Mouse (Mus musculus) stomach, postnatal 0 days (tissue): ENCODE data around the gene Il18r1. TPM values are rescaled to one million over a fixed set of nuclear protein-coding genes. Genes with fewer than 3 reads are reported as not detected.

Experiments used
- ATAC-seq: fragments of 200-750 bp; cut with Nextera tagmentation; 2 replicates; pipeline ENCODE4 v1.8.0; 2017; ENCODE audit not compliant: low FRiP score, low TSS enrichment
- DNase-seq: peaks from one replicate; pipeline ENCODE4 v3.0.0-alpha.2; 2016; ENCODE audit warnings: low spot score
- H3K27ac ChIP-seq: fragments of 300-500 bp; sonication (generic); replicated peaks from 2 replicates; pipeline ENCODE4 v1.5.1; 2014; ENCODE audit warnings: mild to moderate bottlenecking, control low read depth
- H3K27me3 ChIP-seq: fragments of 300-500 bp; sonication (generic); 2 replicates; pipeline ENCODE4 v1.6.1; 2014; ENCODE audit warnings: low read length; ENCODE audit not compliant: control insufficient read depth, insufficient read depth
- H3K36me3 ChIP-seq: fragments of 300-500 bp; sonication (generic); 2 replicates; pipeline ENCODE4 v1.6.1; 2014; ENCODE audit warnings: low read length, mixed read lengths; ENCODE audit not compliant: control insufficient read depth, insufficient read depth
- H3K4me1 ChIP-seq: fragments of 300-500 bp; sonication (generic); replicated peaks from 2 replicates; pipeline ENCODE4 v1.6.1; 2014; ENCODE audit warnings: antibody characterized with exemption; ENCODE audit not compliant: control insufficient read depth, insufficient read depth
- H3K4me2 ChIP-seq: fragments of 300-500 bp; sonication (generic); replicated peaks from 2 replicates; pipeline ENCODE4 v1.6.1; 2014; ENCODE audit warnings: low read depth, mild to moderate bottlenecking, control low read depth, moderate library complexity
- H3K4me3 ChIP-seq: fragments of 300-500 bp; sonication (generic); 2 replicates; pipeline ENCODE4 v1.5.1; 2014; ENCODE audit warnings: low read depth, low read length, control low read depth
- H3K9ac ChIP-seq: fragments of 300-500 bp; sonication (generic); 2 replicates; pipeline ENCODE4 v1.6.1; 2014; ENCODE audit warnings: mild to moderate bottlenecking, low read length, control low read depth, mixed read lengths
- H3K9me3 ChIP-seq: fragments of 300-500 bp; sonication (generic); 2 replicates; pipeline ENCODE4 v1.6.1; 2016; ENCODE audit warnings: low read length; ENCODE audit not compliant: control insufficient read depth
- CTCF ChIP-seq: IDR thresholded peaks from 2 replicates; pipeline ENCODE4 v1.5.1; 2016; ENCODE audit warnings: antibody characterized with exemption, low read depth, mild to moderate bottlenecking, moderate library complexity
- EP300 ChIP-seq: optimal IDR thresholded peaks from 2 replicates; pipeline ENCODE3; 2016; ENCODE audit warnings: antibody characterized with exemption
- WGBS: fragments of 180-500 bp; shearing (Covaris S2); extraction: QIAGEN DNeasy Blood & Tissue Kit; methylation state at CpG from one replicate; pipeline ENCODE4 v1.1.7; 2014; 5-methylcytosine and 5-hydroxymethylcytosine counted together
- polyA plus RNA-seq: library from polyadenylated mRNA; unstranded; fragments of >200 nt; fragmentation: Nextera tagmentation; extraction: Ambion mirVana; gene quantifications from 2 replicates; pipeline ENCODE4 v1.2.1, GENCODE M21; 2015

Gene Il18r1
- polyA plus RNA-seq, 1 experiment from 2014 or later = 3.4 TPM

- DNase-seq (no peak), ATAC-seq (no peak)
- Histone ChIP-seq H3K36me3 (no peaks in the 10 kb centered on the region), H3K9me3 (no peaks in the 10 kb centered on the region), H3K27ac (no peak overlapping the region), H3K4me3 (no peak overlapping the region), H3K4me1 (no peaks in the 10 kb centered on the region), H3K4me2 (no peak overlapping the region), H3K27me3 (no peaks in the 10 kb centered on the region; the same call in 1 of the 2 replicates), H3K9ac (no peak overlapping the region)
- TF ChIP-seq EP300 (no peak), CTCF (no peak)
- 40% methylated on average over 3 of the region's 3 CpGs for WGBS
Measured at GRCm38 (mm10) chr1:40475697-40476096, 10.3 kb downstream of the Il18r1 start.

GRCm38 (mm10) chr1:40476756-40477155 lies 11.4 kb downstream of the Il18r1 start:
- ATAC-seq = no peak
- H3K36me3 ChIP-seq = no peaks in the 10 kb centered on the region
- H3K4me3 ChIP-seq = no peak overlapping the region
- DNase-seq = no peak
- WGBS = 67% methylated on average over 4 of the region's 4 CpGs
- no peak overlapping the region for H3K4me2 ChIP-seq
- H3K27me3 ChIP-seq = no peaks in the 10 kb centered on the region; the same call in 1 of the 2 replicates
- no peaks in the 10 kb centered on the region for H3K9me3 ChIP-seq
- no peak for TF ChIP-seq CTCF
- no peak for TF ChIP-seq EP300
- H3K9ac ChIP-seq = no peak overlapping the region
- H3K4me1 ChIP-seq = no peaks in the 10 kb centered on the region
- no peak overlapping the region for H3K27ac ChIP-seq

GRCm38 (mm10) chr1:40479505-40479923 lies 14.2 kb downstream of the Il18r1 start:
- Histone ChIP-seq H3K9me3 (no peaks in the 10 kb centered on the region), H3K4me3 (no peak overlapping the region), H3K4me1 (no peaks in the 10 kb centered on the region), H3K27ac (no peak overlapping the region), H3K9ac (no peak overlapping the region), H3K4me2 (no peak overlapping the region), H3K27me3 (no peaks in the 10 kb centered on the region), H3K36me3 (no peaks in the 10 kb centered on the region)
- DNase-seq (no peak), ATAC-seq (no peak)
- TF ChIP-seq CTCF (no peak), EP300 (no peak)
- 65% methylated on average over 6 of the region's 6 CpGs for WGBS

- Histone ChIP-seq H3K36me3 (no peaks in the 10 kb centered on the region), H3K27ac (no peak overlapping the region), H3K4me2 (no peak overlapping the region), H3K4me1 (no peaks in the 10 kb centered on the region), H3K9ac (no peak overlapping the region), H3K27me3 (no peaks in the 10 kb centered on the region), H3K9me3 (no peaks in the 10 kb centered on the region), H3K4me3 (no peak overlapping the region)
- TF ChIP-seq CTCF = no peak
- TF ChIP-seq EP300 = no peak
- DNase-seq = no peak
- ATAC-seq = no peak
- 74% methylated on average over 4 of the region's 4 CpGs for WGBS
Measured at GRCm38 (mm10) chr1:40494594-40494993, 29.2 kb downstream of the Il18r1 start.

GRCm38 (mm10) chr1:40499708-40500107 lies 34.4 kb downstream of the Il18r1 start:
- no peaks in the 10 kb centered on the region for H3K9me3 ChIP-seq
- H3K4me1 ChIP-seq = no peaks in the 10 kb centered on the region
- 67% methylated on average over 1 of the region's 1 CpGs for WGBS
- no peak overlapping the region for H3K9ac ChIP-seq
- no peak overlapping the region for H3K4me2 ChIP-seq
- no peak overlapping the region for H3K4me3 ChIP-seq
- DNase-seq (no peak), ATAC-seq (no peak)
- TF ChIP-seq EP300 (no peak), CTCF (no peak)
- no peaks in the 10 kb centered on the region for H3K27me3 ChIP-seq
- no peak overlapping the region for H3K27ac ChIP-seq
- no peaks in the 10 kb centered on the region for H3K36me3 ChIP-seq

- no peak for ATAC-seq
- no peak overlapping the region for H3K9ac ChIP-seq
- H3K4me2 ChIP-seq = no peak overlapping the region
- no peaks in the 10 kb centered on the region for H3K27me3 ChIP-seq
- H3K36me3 ChIP-seq = no peaks in the 10 kb centered on the region
- no peak overlapping the region for H3K27ac ChIP-seq
- H3K9me3 ChIP-seq = no peaks in the 10 kb centered on the region
- H3K4me3 ChIP-seq = no peak overlapping the region
- no peaks in the 10 kb centered on the region for H3K4me1 ChIP-seq
- no peak for TF ChIP-seq CTCF
- TF ChIP-seq EP300 = no peak
- WGBS = 74% methylated on average over 4 of the region's 4 CpGs
- no peak for DNase-seq
Measured at GRCm38 (mm10) chr1:40501126-40501525, 35.8 kb downstream of the Il18r1 start.
